Mouse (Mus musculus): ENCODE results near the gene Atp2b2. TPM values are rescaled to one million over a fixed set of nuclear protein-coding genes. Genes with fewer than 3 reads are reported as not detected.
A peak's percentile ranks its signal among the peaks of the same experiment; 100 is the strongest.

The Atp2b2 gene
- polyA plus RNA-seq, 1 experiment from 2014 or later, result 5.2 TPM

GRCm38 (mm10) chr6:113908066-113908465, 134.3 kb downstream of the Atp2b2 start:
- ATAC-seq (ENCODE audit: insufficient read depth, low FRiP score, low TSS enrichment) (no peak), DNase-seq (ENCODE audit: low spot score) (no peak)
- Histone ChIP-seq H3K4me1 (ENCODE audit: control insufficient read depth, insufficient read depth, low read length) (no peaks in the 10 kb centered on the region), H3K4me3 (ENCODE audit: low read depth, low read length) (no peak overlapping the region), H3K36me3 (ENCODE audit: control insufficient read depth, insufficient read depth, low read length) (no peaks in the 10 kb centered on the region), H3K27me3 (ENCODE audit: control insufficient read depth, insufficient read depth, low read length) (no peaks in the 10 kb centered on the region), H3K9me3 (ENCODE audit: control insufficient read depth, low read length) (no peaks in the 10 kb centered on the region), H3K27ac (ENCODE audit: low read depth, low read length) (no peak overlapping the region), H3K9ac (ENCODE audit: low read length) (no peak overlapping the region), H3K4me2 (ENCODE audit: low read depth) (no peak overlapping the region)

- no peak for DNase-seq (ENCODE audit: low spot score)
Observed at GRCm38 (mm10) chr6:113904406-113904805, 138.0 kb downstream of the Atp2b2 start.

GRCm38 (mm10) chr6:113896023-113896422, 146.4 kb downstream of the Atp2b2 start:
- Histone ChIP-seq H3K27ac (ENCODE audit: low read depth, low read length) (no peak overlapping the region), H3K4me2 (ENCODE audit: low read depth) (no peak overlapping the region), H3K9me3 (ENCODE audit: control insufficient read depth, low read length) (no peaks in the 10 kb centered on the region), H3K4me1 (ENCODE audit: control insufficient read depth, insufficient read depth, low read length) (no peaks in the 10 kb centered on the region), H3K36me3 (ENCODE audit: control insufficient read depth, insufficient read depth, low read length) (no peaks in the 10 kb centered on the region), H3K27me3 (ENCODE audit: control insufficient read depth, insufficient read depth, low read length) (peaks cover 6% of the 10 kb centered on the region; the same call in 1 of the 2 replicates), H3K4me3 (ENCODE audit: low read depth, low read length) (no peak overlapping the region), H3K9ac (ENCODE audit: low read length) (no peak overlapping the region)
- DNase-seq (ENCODE audit: low spot score), result no peak
- WGBS, result 95% methylated on average over 4 of the region's 4 CpGs
- ATAC-seq (ENCODE audit: insufficient read depth, low FRiP score, low TSS enrichment), result no peak

More at GRCm38 (mm10) chr6:113904406-113904805, 138.0 kb downstream of the Atp2b2 start:
- 73% methylated on average over 5 of the region's 5 CpGs for WGBS
- Histone ChIP-seq H3K9ac (ENCODE audit: low read length) (no peak overlapping the region), H3K36me3 (ENCODE audit: control insufficient read depth, insufficient read depth, low read length) (no peaks in the 10 kb centered on the region), H3K4me1 (ENCODE audit: control insufficient read depth, insufficient read depth, low read length) (no peaks in the 10 kb centered on the region), H3K27me3 (ENCODE audit: control insufficient read depth, insufficient read depth, low read length) (no peaks in the 10 kb centered on the region), H3K9me3 (ENCODE audit: control insufficient read depth, low read length) (no peaks in the 10 kb centered on the region), H3K27ac (ENCODE audit: low read depth, low read length) (no peak overlapping the region), H3K4me2 (ENCODE audit: low read depth) (no peak overlapping the region), H3K4me3 (ENCODE audit: low read depth, low read length) (no peak overlapping the region)
- ATAC-seq (ENCODE audit: insufficient read depth, low FRiP score, low TSS enrichment), result no peak

GRCm38 (mm10) chr6:113894008-113894407, 148.4 kb downstream of the Atp2b2 start:
- Histone ChIP-seq H3K27ac (ENCODE audit: low read depth, low read length) (no peak overlapping the region), H3K9ac (ENCODE audit: low read length) (no peak overlapping the region), H3K4me2 (ENCODE audit: low read depth) (no peak overlapping the region), H3K9me3 (ENCODE audit: control insufficient read depth, low read length) (no peaks in the 10 kb centered on the region), H3K27me3 (ENCODE audit: control insufficient read depth, insufficient read depth, low read length) (peaks cover 21% of the 10 kb centered on the region), H3K36me3 (ENCODE audit: control insufficient read depth, insufficient read depth, low read length) (no peaks in the 10 kb centered on the region), H3K4me1 (ENCODE audit: control insufficient read depth, insufficient read depth, low read length) (no peaks in the 10 kb centered on the region; the same call in 1 of the 2 replicates), H3K4me3 (ENCODE audit: low read depth, low read length) (no peak overlapping the region)
- DNase-seq (ENCODE audit: low spot score) (no peak), ATAC-seq (ENCODE audit: insufficient read depth, low FRiP score, low TSS enrichment) (no peak)
- 91% methylated on average over 3 of the region's 3 CpGs for WGBS

GRCm38 (mm10) chr6:113892091-113892674, 150.2 kb downstream of the Atp2b2 start:
- Histone ChIP-seq H3K9me3 (ENCODE audit: control insufficient read depth, low read length) (no peaks in the 10 kb centered on the region), H3K9ac (ENCODE audit: low read length) (no peak overlapping the region), H3K4me3 (ENCODE audit: low read depth, low read length) (no peak overlapping the region), H3K4me2 (ENCODE audit: low read depth) (no peak overlapping the region), H3K27ac (ENCODE audit: low read depth, low read length) (no peak overlapping the region), H3K27me3 (ENCODE audit: control insufficient read depth, insufficient read depth, low read length) (peaks cover 23% of the 10 kb centered on the region), H3K4me1 (ENCODE audit: control insufficient read depth, insufficient read depth, low read length) (no peaks in the 10 kb centered on the region; the same call in 1 of the 2 replicates), H3K36me3 (ENCODE audit: control insufficient read depth, insufficient read depth, low read length) (no peaks in the 10 kb centered on the region)
- no peak for DNase-seq (ENCODE audit: low spot score)
- 62% methylated on average over 13 of the region's 13 CpGs for WGBS
- ATAC-seq (ENCODE audit: insufficient read depth, low FRiP score, low TSS enrichment), result no peak

GRCm38 (mm10) chr6:113891225-113891967, 151.0 kb downstream of the Atp2b2 start:
- Histone ChIP-seq H3K27me3 (ENCODE audit: control insufficient read depth, insufficient read depth, low read length) (peaks cover 23% of the 10 kb centered on the region), H3K4me1 (ENCODE audit: control insufficient read depth, insufficient read depth, low read length) (no peaks in the 10 kb centered on the region; the same call in 1 of the 2 replicates), H3K27ac (ENCODE audit: low read depth, low read length) (0 out of 2 replicates have a peak overlapping the region, but pooled peaks have one; percentile 6), H3K4me3 (ENCODE audit: low read depth, low read length) (peak overlapping the region; percentile 36), H3K9ac (ENCODE audit: low read length) (peak overlapping the region; percentile 39), H3K9me3 (ENCODE audit: control insufficient read depth, low read length) (no peaks in the 10 kb centered on the region), H3K36me3 (ENCODE audit: control insufficient read depth, insufficient read depth, low read length) (no peaks in the 10 kb centered on the region), H3K4me2 (ENCODE audit: low read depth) (peak overlapping the region; percentile 66)
- WGBS, result under 1% methylated on average over 40 of the region's 49 CpGs
- peak; percentile 76 for DNase-seq (ENCODE audit: low spot score)
- peak; percentile 77 for ATAC-seq (ENCODE audit: insufficient read depth, low FRiP score, low TSS enrichment)

- ATAC-seq (ENCODE audit: insufficient read depth, low FRiP score, low TSS enrichment) (peak; percentile 56), DNase-seq (ENCODE audit: low spot score) (no peak)
- H3K4me3 ChIP-seq (ENCODE audit: low read depth, low read length), result peak overlapping the region; percentile 36
- no peak overlapping the region for H3K27ac ChIP-seq (ENCODE audit: low read depth, low read length)
- H3K4me1 ChIP-seq (ENCODE audit: control insufficient read depth, insufficient read depth, low read length), result no peaks in the 10 kb centered on the region; the same call in 1 of the 2 replicates
- H3K9ac ChIP-seq (ENCODE audit: low read length), result peak overlapping the region; percentile 39
- H3K27me3 ChIP-seq (ENCODE audit: control insufficient read depth, insufficient read depth, low read length), result peaks cover 23% of the 10 kb centered on the region
- peak overlapping the region; percentile 66 for H3K4me2 ChIP-seq (ENCODE audit: low read depth)
- 1% methylated on average over 10 of the region's 10 CpGs for WGBS
- H3K9me3 ChIP-seq (ENCODE audit: control insufficient read depth, low read length), result no peaks in the 10 kb centered on the region
- H3K36me3 ChIP-seq (ENCODE audit: control insufficient read depth, insufficient read depth, low read length), result no peaks in the 10 kb centered on the region
Observed at GRCm38 (mm10) chr6:113890858-113891213, 151.6 kb downstream of the Atp2b2 start.

GRCm38 (mm10) chr6:113890023-113890857, 152.2 kb downstream of the Atp2b2 start:
- DNase-seq (ENCODE audit: low spot score) (no peak), ATAC-seq (ENCODE audit: insufficient read depth, low FRiP score, low TSS enrichment) (no peak; the same call in 1 of the 2 replicates)
- Histone ChIP-seq H3K9me3 (ENCODE audit: control insufficient read depth, low read length) (no peaks in the 10 kb centered on the region), H3K4me2 (ENCODE audit: low read depth) (peak overlapping the region; percentile 66), H3K4me1 (ENCODE audit: control insufficient read depth, insufficient read depth, low read length) (no peaks in the 10 kb centered on the region; the same call in 1 of the 2 replicates), H3K36me3 (ENCODE audit: control insufficient read depth, insufficient read depth, low read length) (no peaks in the 10 kb centered on the region), H3K9ac (ENCODE audit: low read length) (peak overlapping the region; percentile 39), H3K4me3 (ENCODE audit: low read depth, low read length) (peak overlapping the region; percentile 36), H3K27ac (ENCODE audit: low read depth, low read length) (no peak overlapping the region), H3K27me3 (ENCODE audit: control insufficient read depth, insufficient read depth, low read length) (peaks cover 23% of the 10 kb centered on the region)
- 20% methylated on average over 16 of the region's 16 CpGs for WGBS
